Mouse (Mus musculus): ENCODE measurements around the gene Adsl.
A peak's percentile ranks its signal among the peaks of the same experiment; 100 is the strongest.
"Not testable (repeated sequence)": the region's sequence is repeated elsewhere in the genome, so short reads cannot be mapped to it uniquely, and the experiment has no call there.

The Adsl gene

GRCm38 (mm10) chr15:80948145-80949135 lies at the start of gene Adsl:
TSS of gene Adsl (plus strand) at chr15:80948490.
- peak; percentile 49 for DNase-seq (ENCODE audit: low spot score)

GRCm38 (mm10) chr15:80899806-80900205 lies 48.5 kb upstream of the Adsl start:
- DNase-seq (ENCODE audit: low spot score) = no peak

GRCm38 (mm10) chr15:80901806-80902513 lies 46.3 kb upstream of the Adsl start:
- DNase-seq (ENCODE audit: low spot score) = no peak

- DNase-seq (ENCODE audit: low spot score) = not testable (repeated sequence)
Observed at GRCm38 (mm10) chr15:80904776-80905175, 43.5 kb upstream of the Adsl start.

GRCm38 (mm10) chr15:80910183-80910582 lies 38.1 kb upstream of the Adsl start:
- no peak for DNase-seq (ENCODE audit: low spot score)

GRCm38 (mm10) chr15:80910790-80911531 lies 37.3 kb upstream of the Adsl start:
- no peak for DNase-seq (ENCODE audit: low spot score)

- no peak for DNase-seq (ENCODE audit: low spot score)
Observed at GRCm38 (mm10) chr15:80912175-80912574, 36.1 kb upstream of the Adsl start.

GRCm38 (mm10) chr15:80913803-80914202 lies 34.5 kb upstream of the Adsl start:
- no peak for DNase-seq (ENCODE audit: low spot score)

- DNase-seq (ENCODE audit: low spot score) = no peak
Observed at GRCm38 (mm10) chr15:80915850-80916249, 32.4 kb upstream of the Adsl start.

GRCm38 (mm10) chr15:80916621-80917020 lies 31.7 kb upstream of the Adsl start:
- no peak for DNase-seq (ENCODE audit: low spot score)

- no peak for DNase-seq (ENCODE audit: low spot score)
Observed at GRCm38 (mm10) chr15:80920346-80920745, 27.9 kb upstream of the Adsl start.

GRCm38 (mm10) chr15:80921781-80922180 lies 26.5 kb upstream of the Adsl start:
- no peak for DNase-seq (ENCODE audit: low spot score)

- DNase-seq (ENCODE audit: low spot score) = no peak
Observed at GRCm38 (mm10) chr15:80924211-80924610, 24.1 kb upstream of the Adsl start.

- no peak for DNase-seq (ENCODE audit: low spot score)
Observed at GRCm38 (mm10) chr15:80928811-80929355, 19.4 kb upstream of the Adsl start.

- no peak for DNase-seq (ENCODE audit: low spot score)
Observed at GRCm38 (mm10) chr15:80930048-80930571, 18.2 kb upstream of the Adsl start.

- DNase-seq (ENCODE audit: low spot score) = not testable (repeated sequence)
Observed at GRCm38 (mm10) chr15:80930676-80931320, 17.5 kb upstream of the Adsl start.

GRCm38 (mm10) chr15:80931345-80931960 lies 16.8 kb upstream of the Adsl start:
- no peak for DNase-seq (ENCODE audit: low spot score)

- DNase-seq (ENCODE audit: low spot score) = no peak
Observed at GRCm38 (mm10) chr15:80934841-80935240, 13.4 kb upstream of the Adsl start.

- DNase-seq (ENCODE audit: low spot score) = no peak
Observed at GRCm38 (mm10) chr15:80936686-80937085, 11.6 kb upstream of the Adsl start.

GRCm38 (mm10) chr15:80938615-80939014 lies 9.7 kb upstream of the Adsl start:
- DNase-seq (ENCODE audit: low spot score) = no peak

- DNase-seq (ENCODE audit: low spot score) = no peak
Observed at GRCm38 (mm10) chr15:80939401-80939800, 8.9 kb upstream of the Adsl start.
